Mouse (Mus musculus): ENCODE data around the gene Thtpa. TPM values are rescaled to one million over a fixed set of nuclear protein-coding genes. Genes with fewer than 3 reads are reported as not detected.

Thtpa gene
- polyA plus RNA-seq, 1 experiment from 2014 or later = 21.1 TPM

DNA sequence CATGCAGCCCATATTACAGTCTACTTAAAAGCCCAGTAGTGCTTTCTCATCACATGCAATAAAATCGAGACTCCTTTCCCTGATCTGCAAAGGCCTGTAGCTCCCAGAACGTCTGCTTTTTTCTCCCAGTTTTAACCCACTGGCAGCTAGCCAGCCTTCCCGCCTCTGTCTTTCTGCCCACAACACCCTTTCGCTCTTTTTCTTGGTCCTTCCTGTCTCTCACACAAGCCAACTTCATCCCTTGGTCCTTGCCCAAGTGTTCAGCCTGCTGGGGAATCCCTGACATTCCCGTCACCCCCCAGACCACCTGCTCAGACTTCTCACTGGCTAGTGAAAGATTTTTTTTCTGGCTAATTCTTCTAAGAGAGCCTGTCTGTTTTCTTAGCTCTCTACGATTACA, 18.4 kb upstream of the Thtpa start:
- Histone ChIP-seq H3K27me3 (ENCODE audit: control insufficient read depth, insufficient read depth, low read depth, low read length) (peaks cover 6% of the 10 kb centered on the region), H3K36me3 (ENCODE audit: control insufficient read depth, insufficient read depth, low read length) (no peaks in the 10 kb centered on the region), H3K4me2 (ENCODE audit: low read depth, low read length) (no peak overlapping the region), H3K27ac (ENCODE audit: low read length) (no peak overlapping the region), H3K4me3 (ENCODE audit: low read length) (no peak overlapping the region), H3K4me1 (replicated peaks; ENCODE audit: control insufficient read depth, insufficient read depth, low read length) (peaks cover 4% of the 10 kb centered on the region; the same call in 1 of the 2 replicates), H3K9ac (ENCODE audit: low read length) (no peak overlapping the region), H3K9me3 (ENCODE audit: control insufficient read depth, low read length) (no peaks in the 10 kb centered on the region)
- WGBS = 28% methylated on average over 6 of the region's 6 CpGs
- ATAC-seq (ENCODE audit: low read depth) = no peak

DNA sequence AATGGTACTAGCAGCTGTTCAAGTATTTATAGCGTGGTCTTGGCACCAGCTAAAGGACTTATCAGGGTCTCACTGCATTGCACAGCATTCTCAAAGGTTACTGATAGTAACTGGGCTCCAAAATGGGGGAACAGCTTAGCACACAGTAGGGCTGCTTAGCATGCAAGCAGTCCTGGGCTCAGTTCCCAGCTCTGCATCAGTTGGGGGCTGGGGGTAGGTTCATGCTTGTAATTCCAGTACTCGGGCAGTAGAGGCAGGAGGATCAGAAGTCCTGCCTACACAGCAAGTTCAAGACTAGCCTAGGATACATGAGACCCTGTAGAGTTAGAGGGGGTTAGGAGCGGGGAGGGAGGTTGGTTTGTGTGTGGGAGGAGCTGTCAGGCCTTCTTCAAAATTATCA, 17.6 kb upstream of the Thtpa start:
- Histone ChIP-seq H3K36me3 (ENCODE audit: control insufficient read depth, insufficient read depth, low read length) (no peaks in the 10 kb centered on the region), H3K9ac (ENCODE audit: low read length) (no peak overlapping the region), H3K4me2 (ENCODE audit: low read depth, low read length) (no peak overlapping the region), H3K27ac (ENCODE audit: low read length) (no peak overlapping the region), H3K27me3 (ENCODE audit: control insufficient read depth, insufficient read depth, low read depth, low read length) (peaks cover 6% of the 10 kb centered on the region), H3K4me1 (replicated peaks; ENCODE audit: control insufficient read depth, insufficient read depth, low read length) (peaks cover 4% of the 10 kb centered on the region; the same call in 1 of the 2 replicates), H3K4me3 (ENCODE audit: low read length) (no peak overlapping the region), H3K9me3 (ENCODE audit: control insufficient read depth, low read length) (no peaks in the 10 kb centered on the region)
- ATAC-seq (ENCODE audit: low read depth) = no peak
- WGBS = 69% methylated on average over 3 of the region's 3 CpGs

DNA sequence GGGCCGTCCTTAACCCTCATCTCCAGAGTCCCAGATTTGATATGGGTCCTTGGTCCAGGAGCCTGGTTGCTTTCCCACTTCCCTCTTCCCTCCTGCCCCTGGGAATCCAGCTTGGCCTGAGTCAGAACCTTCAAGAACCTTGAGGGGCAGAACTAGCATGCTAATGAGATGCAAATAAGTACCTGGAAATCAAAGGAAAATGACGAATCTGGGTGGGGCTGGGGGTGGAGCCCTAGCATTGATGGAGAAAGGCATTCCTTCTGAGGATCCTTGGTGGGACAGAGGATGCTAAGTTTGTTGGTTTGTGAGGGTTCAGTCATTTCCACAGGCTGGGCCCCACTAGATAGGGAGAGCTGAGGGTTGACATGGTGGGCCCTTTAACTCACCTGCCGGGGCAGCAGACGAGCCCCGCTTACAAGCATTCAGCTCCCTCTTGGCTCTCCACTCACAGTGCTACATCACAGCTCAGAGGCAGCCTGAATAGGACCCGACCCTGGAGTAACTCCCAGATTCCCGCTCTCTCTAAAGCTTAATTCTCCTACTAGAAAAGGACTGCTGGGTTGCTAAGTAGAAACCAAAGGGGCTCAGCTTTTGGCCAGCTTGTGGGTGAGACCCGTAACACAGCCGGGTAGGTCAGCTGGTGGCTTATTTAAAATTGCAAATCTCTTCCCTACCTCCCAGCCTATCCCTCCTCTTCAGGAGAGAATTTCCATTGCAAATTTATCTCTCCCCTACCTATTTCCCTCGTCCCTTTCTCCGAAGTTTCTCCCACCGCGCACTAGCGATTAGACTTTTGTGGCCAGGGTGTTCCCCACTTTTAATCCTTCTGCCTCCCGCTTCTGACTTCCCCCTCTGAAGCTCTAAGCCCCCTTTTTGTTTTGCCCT, 16.9 kb upstream of the Thtpa start:
- H3K9me3 ChIP-seq (ENCODE audit: control insufficient read depth, low read length) = no peaks in the 10 kb centered on the region
- no peak overlapping the region for H3K4me3 ChIP-seq (ENCODE audit: low read length)

DNA sequence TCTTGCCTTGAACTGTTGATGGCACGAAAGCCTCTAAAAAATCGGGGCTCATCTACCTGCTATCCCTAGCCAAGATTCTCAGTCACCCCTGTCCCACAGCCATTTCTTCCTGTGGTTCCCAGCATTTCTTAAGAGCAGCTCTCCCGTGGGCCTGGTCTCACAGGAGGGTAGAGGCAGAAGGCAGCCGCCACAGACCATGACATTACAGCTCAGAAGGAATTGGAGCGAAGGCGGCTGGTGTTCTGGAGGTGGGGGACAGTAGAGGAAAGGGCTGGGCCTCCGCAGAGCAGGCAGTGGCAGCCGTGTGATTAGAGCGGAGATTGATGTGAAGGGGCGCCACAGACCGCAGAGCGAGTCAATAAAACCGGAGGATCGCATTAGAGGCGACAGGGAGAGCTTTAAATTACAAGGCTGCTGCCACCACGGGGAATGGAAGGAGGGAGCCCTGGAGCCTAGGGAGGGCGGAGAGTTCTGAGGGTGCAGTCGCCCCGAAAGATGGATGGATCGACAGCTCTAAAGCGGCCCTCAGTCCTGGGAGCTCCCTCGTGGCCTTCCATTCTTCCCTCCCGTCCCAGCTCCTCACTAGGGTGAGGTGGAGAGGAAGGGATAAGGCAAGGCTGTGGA, 16.1 kb upstream of the Thtpa start:
- 14% methylated on average over 23 of the region's 23 CpGs for WGBS
- Histone ChIP-seq H3K9ac (ENCODE audit: low read length) (0 out of 2 replicates have a peak overlapping the region, but pooled peaks have one; percentile 40), H3K36me3 (ENCODE audit: control insufficient read depth, insufficient read depth, low read length) (no peaks in the 10 kb centered on the region), H3K4me2 (ENCODE audit: low read depth, low read length) (peak overlapping the region; percentile 45), H3K9me3 (ENCODE audit: control insufficient read depth, low read length) (no peaks in the 10 kb centered on the region), H3K4me3 (ENCODE audit: low read length) (peak overlapping the region; percentile 17; the same call in 1 of the 2 replicates), H3K4me1 (replicated peaks; ENCODE audit: control insufficient read depth, insufficient read depth, low read length) (peaks cover 4% of the 10 kb centered on the region; the same call in 1 of the 2 replicates), H3K27ac (ENCODE audit: low read length) (no peak overlapping the region), H3K27me3 (ENCODE audit: control insufficient read depth, insufficient read depth, low read depth, low read length) (peaks cover 6% of the 10 kb centered on the region)
- peak; percentile 29; the same call in 1 of the 2 replicates for ATAC-seq (ENCODE audit: low read depth)

More for the DNA sequence above, 16.9 kb upstream of the Thtpa start:
- no peak overlapping the region for H3K9ac ChIP-seq (ENCODE audit: low read length)
- peaks cover 4% of the 10 kb centered on the region; the same call in 1 of the 2 replicates for H3K4me1 ChIP-seq (replicated peaks; ENCODE audit: control insufficient read depth, insufficient read depth, low read length)
- H3K36me3 ChIP-seq (ENCODE audit: control insufficient read depth, insufficient read depth, low read length) = no peaks in the 10 kb centered on the region
- H3K27me3 ChIP-seq (ENCODE audit: control insufficient read depth, insufficient read depth, low read depth, low read length) = peaks cover 6% of the 10 kb centered on the region
- no peak overlapping the region for H3K4me2 ChIP-seq (ENCODE audit: low read depth, low read length)
- WGBS = 39% methylated on average over 15 of the region's 15 CpGs
- H3K27ac ChIP-seq (ENCODE audit: low read length) = no peak overlapping the region
- no peak for ATAC-seq (ENCODE audit: low read depth)

DNA sequence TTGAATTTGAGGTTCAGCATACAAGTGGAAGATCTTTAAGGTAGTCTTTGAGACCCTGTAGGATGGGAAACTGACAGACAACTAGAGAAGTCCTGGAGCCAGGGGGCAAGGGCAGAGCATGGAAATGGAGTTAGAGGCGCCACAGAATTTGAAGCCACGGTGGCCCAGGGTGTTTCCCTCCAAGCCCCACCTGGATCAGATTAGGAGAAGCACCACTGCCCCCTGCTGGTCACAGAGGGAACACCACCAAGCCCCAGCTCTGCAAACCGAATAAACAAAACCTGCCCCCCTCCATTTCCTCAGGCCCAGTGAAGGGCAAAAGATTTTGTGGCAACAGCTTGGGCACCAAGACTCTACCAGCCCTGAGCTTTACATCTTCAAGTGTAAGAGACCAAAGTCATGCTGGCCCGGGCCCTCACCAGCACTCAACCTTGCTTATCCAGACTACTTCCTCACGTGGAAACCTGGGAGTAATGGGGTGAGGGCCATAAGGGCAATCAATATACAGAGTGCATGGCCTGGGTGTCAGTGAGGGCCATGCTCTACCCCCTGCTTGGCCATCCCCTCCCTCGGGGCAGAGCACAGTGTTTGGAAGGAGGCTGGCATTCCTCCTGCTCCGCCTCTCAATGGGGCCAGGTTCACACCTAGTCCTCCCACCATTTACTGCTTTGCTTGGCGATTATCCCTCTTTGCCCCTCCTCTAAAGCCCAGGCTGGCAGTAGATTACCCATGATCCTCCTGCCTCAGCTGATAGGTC, 15.2 kb upstream of the Thtpa start:
- Histone ChIP-seq H3K9ac (ENCODE audit: low read length) (no peak overlapping the region), H3K4me3 (ENCODE audit: low read length) (no peak overlapping the region), H3K4me2 (ENCODE audit: low read depth, low read length) (peak overlapping the region; percentile 45; the same call in 1 of the 2 replicates), H3K36me3 (ENCODE audit: control insufficient read depth, insufficient read depth, low read length) (no peaks in the 10 kb centered on the region), H3K27ac (ENCODE audit: low read length) (no peak overlapping the region), H3K9me3 (ENCODE audit: control insufficient read depth, low read length) (no peaks in the 10 kb centered on the region), H3K4me1 (replicated peaks; ENCODE audit: control insufficient read depth, insufficient read depth, low read length) (peaks cover 4% of the 10 kb centered on the region; the same call in 1 of the 2 replicates), H3K27me3 (ENCODE audit: control insufficient read depth, insufficient read depth, low read depth, low read length) (peaks cover 6% of the 10 kb centered on the region)
- peak; percentile 38; the same call in 1 of the 2 replicates for ATAC-seq (ENCODE audit: low read depth)
- 25% methylated on average over 8 of the region's 8 CpGs for WGBS

DNA sequence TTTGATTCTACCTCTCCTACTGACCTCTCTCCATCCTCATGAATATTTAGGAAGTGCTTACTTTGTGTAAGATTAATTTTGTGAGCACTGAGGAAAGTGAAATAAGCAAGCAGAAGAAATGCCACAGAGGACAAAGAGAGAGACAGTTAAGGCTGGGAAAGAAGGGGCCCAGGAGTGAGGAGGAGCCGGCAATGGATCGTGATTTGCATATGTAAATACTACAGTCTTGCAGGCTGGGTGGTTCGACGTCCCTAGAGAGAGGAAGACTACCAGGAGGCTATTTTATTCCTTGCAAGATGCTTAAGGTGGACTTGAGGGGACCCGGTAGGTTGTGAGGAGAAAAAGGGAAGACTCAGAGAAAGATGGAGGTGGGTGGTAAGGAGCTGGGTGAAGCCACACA, 13.5 kb upstream of the Thtpa start:
- 28% methylated on average over 5 of the region's 5 CpGs for WGBS
- Histone ChIP-seq H3K9me3 (ENCODE audit: control insufficient read depth, low read length) (no peaks in the 10 kb centered on the region), H3K4me1 (replicated peaks; ENCODE audit: control insufficient read depth, insufficient read depth, low read length) (peaks cover 4% of the 10 kb centered on the region; the same call in 1 of the 2 replicates), H3K4me2 (ENCODE audit: low read depth, low read length) (no peak overlapping the region), H3K27ac (ENCODE audit: low read length) (no peak overlapping the region), H3K4me3 (ENCODE audit: low read length) (no peak overlapping the region), H3K9ac (ENCODE audit: low read length) (no peak overlapping the region), H3K36me3 (ENCODE audit: control insufficient read depth, insufficient read depth, low read length) (no peaks in the 10 kb centered on the region), H3K27me3 (ENCODE audit: control insufficient read depth, insufficient read depth, low read depth, low read length) (peaks cover 6% of the 10 kb centered on the region)
- ATAC-seq (ENCODE audit: low read depth) = no peak

DNA sequence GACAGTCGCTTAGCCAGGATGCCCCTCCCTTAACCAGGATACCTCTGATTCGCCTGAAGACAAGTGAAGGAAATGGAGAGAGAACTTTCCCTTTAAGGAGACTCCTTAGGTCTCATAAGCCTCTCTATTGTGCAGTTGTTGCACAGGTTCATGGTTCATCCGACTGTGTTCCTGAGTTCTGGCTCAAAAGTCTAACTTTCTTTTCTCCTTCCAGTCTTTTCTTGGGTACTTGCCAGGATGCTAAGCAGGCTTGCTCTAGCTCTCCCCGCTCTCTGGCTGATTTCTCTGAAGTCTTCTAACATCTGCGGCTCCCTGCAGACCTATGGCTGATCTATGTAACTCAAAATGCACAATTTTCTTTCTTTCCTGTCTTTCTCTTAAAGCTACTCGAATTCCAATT, 11.1 kb upstream of the Thtpa start:
- Histone ChIP-seq H3K4me3 (ENCODE audit: low read length) (no peak overlapping the region), H3K4me2 (ENCODE audit: low read depth, low read length) (no peak overlapping the region), H3K9ac (ENCODE audit: low read length) (no peak overlapping the region), H3K36me3 (ENCODE audit: control insufficient read depth, insufficient read depth, low read length) (no peaks in the 10 kb centered on the region), H3K9me3 (ENCODE audit: control insufficient read depth, low read length) (no peaks in the 10 kb centered on the region), H3K4me1 (replicated peaks; ENCODE audit: control insufficient read depth, insufficient read depth, low read length) (peaks cover 4% of the 10 kb centered on the region; the same call in 1 of the 2 replicates), H3K27me3 (ENCODE audit: control insufficient read depth, insufficient read depth, low read depth, low read length) (peaks cover 2% of the 10 kb centered on the region; the same call in 1 of the 2 replicates), H3K27ac (ENCODE audit: low read length) (no peak overlapping the region)
- WGBS = 62% methylated on average over 6 of the region's 6 CpGs
- ATAC-seq (ENCODE audit: low read depth) = no peak

DNA sequence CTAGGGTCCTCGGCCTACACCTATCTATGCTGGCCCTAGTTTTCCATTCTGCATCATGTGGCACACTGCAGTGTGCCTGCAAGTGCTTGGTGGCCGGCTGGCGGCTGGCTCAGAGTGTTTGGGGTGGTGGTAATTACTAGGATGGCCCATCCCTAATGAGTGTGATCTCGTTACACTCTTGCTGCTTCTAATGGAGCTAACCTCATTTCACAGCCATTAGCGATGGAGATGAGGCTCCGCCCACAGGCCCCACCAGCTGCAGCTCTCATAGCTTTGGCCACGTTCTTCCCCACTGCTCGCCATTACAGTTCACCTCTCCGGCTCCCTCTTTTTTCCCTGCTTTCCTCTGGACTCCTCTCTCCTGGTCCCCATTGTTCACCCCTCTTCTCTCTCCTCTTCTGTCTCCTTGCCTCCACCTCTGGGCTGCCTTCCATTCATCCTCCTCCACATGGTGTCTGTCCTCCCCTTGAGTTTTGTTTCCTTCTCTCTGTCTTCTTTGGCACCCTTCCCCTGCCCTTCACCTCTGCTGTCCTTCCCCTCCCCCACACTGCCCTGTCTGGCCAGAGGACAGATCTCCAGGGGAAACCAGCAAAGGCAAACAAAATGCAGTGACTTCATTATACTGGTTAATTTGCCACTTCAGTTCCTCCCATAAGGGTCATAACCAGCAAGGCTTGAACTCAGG, 9.1 kb upstream of the Thtpa start:
- H3K9ac ChIP-seq (ENCODE audit: low read length) = no peak overlapping the region
- H3K9me3 ChIP-seq (ENCODE audit: control insufficient read depth, low read length) = no peaks in the 10 kb centered on the region
- no peaks in the 10 kb centered on the region for H3K27me3 ChIP-seq (ENCODE audit: control insufficient read depth, insufficient read depth, low read depth, low read length)
- ATAC-seq (ENCODE audit: low read depth) = no peak
- H3K4me2 ChIP-seq (ENCODE audit: low read depth, low read length) = no peak overlapping the region
- no peak overlapping the region for H3K4me3 ChIP-seq (ENCODE audit: low read length)
- 55% methylated on average over 9 of the region's 9 CpGs for WGBS
- no peak overlapping the region for H3K27ac ChIP-seq (ENCODE audit: low read length)
- no peaks in the 10 kb centered on the region for H3K36me3 ChIP-seq (ENCODE audit: control insufficient read depth, insufficient read depth, low read length)
- peaks cover 5% of the 10 kb centered on the region; the same call in 1 of the 2 replicates for H3K4me1 ChIP-seq (replicated peaks; ENCODE audit: control insufficient read depth, insufficient read depth, low read length)

All from lung, embryonic 16.5 days (tissue).